Mouse (Mus musculus) kidney, embryonic 16.5 days (tissue): ENCODE results near the gene Rfxank. TPM values are rescaled to one million over a fixed set of nuclear protein-coding genes. Genes with fewer than 3 reads are reported as not detected.

ENCODE experiments used
- ATAC-seq: fragments of 200-750 bp; cut with Nextera tagmentation; 2 replicates; pipeline ENCODE4 v1.8.0; 2017; ENCODE audit warnings: moderate TSS enrichment; ENCODE audit not compliant: low FRiP score, low TSS enrichment
- H3K27ac ChIP-seq: fragments of 300-500 bp; sonication (generic); 2 replicates; pipeline ENCODE4 v1.5.1; 2014; ENCODE audit warnings: low read length
- H3K27me3 ChIP-seq: fragments of 300-500 bp; sonication (generic); 2 replicates; pipeline ENCODE4 v1.6.1; 2014; ENCODE audit warnings: low read length, control low read depth, mixed read lengths; ENCODE audit not compliant: insufficient read depth
- H3K36me3 ChIP-seq: fragments of 300-500 bp; sonication (generic); 2 replicates; pipeline ENCODE4 v1.6.1; 2014; ENCODE audit warnings: low read length, control low read depth, mixed read lengths; ENCODE audit not compliant: insufficient read depth
- H3K4me1 ChIP-seq: fragments of 300-500 bp; sonication (generic); 2 replicates; pipeline ENCODE4 v1.6.1; 2014; ENCODE audit warnings: low read length, control low read depth, mixed read lengths; ENCODE audit not compliant: insufficient read depth
- H3K4me2 ChIP-seq: fragments of 300-500 bp; sonication (generic); replicated peaks from 2 replicates; pipeline ENCODE4 v1.6.1; 2014; ENCODE audit warnings: low read depth, low read length
- H3K4me3 ChIP-seq: fragments of 300-500 bp; sonication (generic); 2 replicates; pipeline ENCODE4 v1.5.1; 2014; ENCODE audit warnings: mild to moderate bottlenecking, low read length
- H3K9ac ChIP-seq: fragments of 300-500 bp; sonication (generic); replicated peaks from 2 replicates; pipeline ENCODE4 v1.6.1; 2014; ENCODE audit warnings: low read length
- H3K9me3 ChIP-seq: fragments of 300-500 bp; sonication (generic); 2 replicates; pipeline ENCODE4 v1.6.1; 2016; ENCODE audit warnings: low read length, control low read depth
- WGBS: fragments of 180-500 bp; shearing (Covaris S2); extraction: QIAGEN DNeasy Blood & Tissue Kit; methylation state at CpG from one replicate; pipeline ENCODE4 v1.1.7; 2014; 5-methylcytosine and 5-hydroxymethylcytosine counted together
- polyA plus RNA-seq: library from polyadenylated mRNA; unstranded; fragments of >200 nt; fragmentation: Nextera tagmentation; extraction: Ambion mirVana; gene quantifications from 2 replicates; pipeline ENCODE4 v1.2.1, GENCODE M21; 2015

Rfxank gene
- polyA plus RNA-seq, 1 experiment from 2014 or later, result 20.4 TPM

DNA sequence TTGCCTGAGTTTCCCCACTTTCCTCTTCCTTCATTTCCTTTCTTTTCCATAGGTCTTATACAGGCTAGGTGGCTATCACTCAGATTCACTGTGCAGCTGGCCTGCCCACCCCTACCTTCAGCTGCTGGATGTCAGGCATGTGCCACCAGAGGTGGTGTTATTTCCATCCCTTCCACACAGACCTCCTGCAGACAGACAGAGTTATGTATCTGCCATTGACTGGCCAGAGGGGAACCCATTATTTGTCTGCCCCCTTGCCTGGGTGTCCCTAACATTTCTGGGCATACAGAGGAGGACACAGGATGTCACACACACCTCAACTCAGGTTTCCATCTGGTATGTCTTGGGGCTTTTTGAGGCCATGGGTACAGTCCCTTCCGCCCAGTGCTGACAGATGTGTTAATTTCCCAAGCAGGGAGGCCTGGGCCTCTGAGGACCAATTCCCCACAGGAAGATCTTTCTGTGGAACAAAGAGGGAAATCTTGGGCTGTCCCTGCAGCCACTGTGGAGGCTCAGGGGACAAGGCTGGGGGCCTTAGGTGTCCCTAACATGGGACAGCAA is 18.4 kb upstream of the Rfxank start:
- Histone ChIP-seq H3K27ac (no peak overlapping the region), H3K4me2 (no peak overlapping the region), H3K9me3 (no peaks in the 10 kb centered on the region), H3K27me3 (0 out of 2 replicates have a peak, but pooled peaks cover 3% of the 10 kb centered on the region), H3K4me3 (no peak overlapping the region), H3K4me1 (peaks cover 4% of the 10 kb centered on the region; the same call in 1 of the 2 replicates), H3K36me3 (no peaks in the 10 kb centered on the region), H3K9ac (no peak overlapping the region)
- WGBS, result 96% methylated on average over 1 of the region's 1 CpGs
- ATAC-seq, result no peak

DNA sequence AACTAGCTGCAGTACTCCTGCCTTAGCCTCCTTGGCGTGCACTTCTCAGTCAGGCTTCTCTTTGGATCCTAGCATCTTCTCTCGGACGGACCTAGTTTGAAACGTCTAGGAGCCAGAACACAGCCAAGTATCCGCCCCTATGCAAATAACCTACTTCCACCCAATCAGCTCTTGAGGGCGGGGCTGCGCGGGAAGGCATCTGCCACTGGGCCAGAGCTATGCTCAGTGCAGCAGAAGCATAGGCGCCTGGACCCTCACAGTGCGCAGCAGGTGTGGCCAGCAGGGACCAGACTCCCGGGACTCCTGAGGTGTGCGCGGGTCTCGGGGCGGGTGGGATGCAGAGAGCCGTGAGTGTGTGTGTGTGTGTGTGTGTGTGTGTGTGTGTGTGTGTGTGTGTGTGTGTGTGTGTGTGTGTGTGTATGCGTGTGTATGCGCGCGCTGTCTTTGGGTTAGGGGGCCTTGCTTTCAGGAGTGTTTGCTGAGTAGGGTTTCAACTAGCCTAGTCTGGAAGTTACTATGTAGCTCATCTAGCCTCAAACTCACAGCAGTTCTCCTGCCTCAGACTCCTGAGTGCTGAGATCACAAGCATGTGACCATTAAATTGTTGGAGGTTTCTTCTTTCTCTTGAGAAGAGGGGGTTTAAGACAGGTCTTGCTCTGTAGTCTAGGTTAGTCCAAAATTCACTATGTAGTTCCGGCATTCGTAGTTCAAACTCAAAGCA is 13.7 kb upstream of the Rfxank start:
- Histone ChIP-seq H3K4me1 (peaks cover 7% of the 10 kb centered on the region; the same call in 1 of the 2 replicates), H3K36me3 (no peaks in the 10 kb centered on the region), H3K4me2 (peak overlapping the region; percentile 28), H3K9me3 (no peaks in the 10 kb centered on the region), H3K4me3 (no peak overlapping the region), H3K27me3 (no peaks in the 10 kb centered on the region), H3K27ac (no peak overlapping the region), H3K9ac (no peak overlapping the region)
- 16% methylated on average over 21 of the region's 22 CpGs for WGBS
- ATAC-seq, result peak; percentile 99

- peak overlapping the region; percentile 50; the same call in 1 of the 2 replicates for H3K9ac ChIP-seq
- H3K36me3 ChIP-seq, result peaks cover 15% of the 10 kb centered on the region; the same call in 1 of the 2 replicates
- no peaks in the 10 kb centered on the region for H3K9me3 ChIP-seq
- ATAC-seq, result peak; percentile 17; the same call in 1 of the 2 replicates
- no peak overlapping the region for H3K27ac ChIP-seq
- 0 out of 2 replicates have a peak overlapping the region, but pooled peaks have one; percentile 2 for H3K4me2 ChIP-seq
- no peak overlapping the region for H3K4me3 ChIP-seq
- 14% methylated on average over 13 of the region's 13 CpGs for WGBS
- no peaks in the 10 kb centered on the region for H3K27me3 ChIP-seq
- H3K4me1 ChIP-seq, result peaks cover 7% of the 10 kb centered on the region; the same call in 1 of the 2 replicates
These were observed 11.2 kb upstream of the Rfxank start for GRCm38 (mm10) chr8:70150158-70150557.

DNA sequence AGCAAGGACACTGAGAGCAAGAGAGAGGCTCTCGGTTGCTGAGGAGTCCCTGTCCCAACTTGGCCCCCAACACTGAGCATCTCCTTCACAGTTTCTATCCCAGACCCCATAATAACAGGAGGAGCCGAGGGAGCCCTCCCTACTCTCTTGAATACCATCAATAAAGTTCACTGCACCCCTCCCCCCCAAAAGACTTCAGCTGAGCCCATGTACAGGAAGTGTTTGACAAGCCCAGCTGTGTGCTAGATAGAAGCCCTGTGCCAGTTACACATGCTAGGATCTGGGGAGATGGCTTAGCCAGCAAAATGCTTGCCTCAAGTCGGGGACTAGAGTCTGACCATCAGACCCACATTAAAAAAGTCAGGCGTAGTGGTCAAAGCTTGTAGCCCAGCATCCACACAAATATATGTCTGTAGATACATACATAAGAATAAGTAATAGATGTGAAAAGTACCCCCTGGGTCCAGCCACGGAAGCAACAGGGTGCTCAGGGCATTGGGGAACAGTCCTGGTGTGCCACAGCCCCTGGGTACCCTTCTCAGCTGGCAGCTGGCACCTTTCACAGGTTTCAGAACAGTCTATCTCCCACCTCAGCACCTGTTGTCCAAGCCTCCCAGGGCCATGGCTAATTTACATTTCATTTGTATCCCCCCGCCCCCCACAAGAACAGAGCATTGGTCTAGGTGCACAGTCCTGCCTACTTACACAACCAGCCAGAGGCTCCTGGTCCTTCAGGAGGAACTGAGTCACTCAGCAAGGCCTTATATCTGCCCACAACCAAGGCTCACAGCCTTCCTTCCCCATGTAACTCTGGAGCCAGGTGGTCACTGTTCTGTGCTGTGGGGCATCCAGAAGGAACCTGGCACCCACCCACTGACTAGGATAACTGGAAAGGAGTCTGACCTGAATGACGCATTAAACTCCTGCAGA is 9.0 kb upstream of the Rfxank start:
- WGBS, result 84% methylated on average over 7 of the region's 7 CpGs

DNA sequence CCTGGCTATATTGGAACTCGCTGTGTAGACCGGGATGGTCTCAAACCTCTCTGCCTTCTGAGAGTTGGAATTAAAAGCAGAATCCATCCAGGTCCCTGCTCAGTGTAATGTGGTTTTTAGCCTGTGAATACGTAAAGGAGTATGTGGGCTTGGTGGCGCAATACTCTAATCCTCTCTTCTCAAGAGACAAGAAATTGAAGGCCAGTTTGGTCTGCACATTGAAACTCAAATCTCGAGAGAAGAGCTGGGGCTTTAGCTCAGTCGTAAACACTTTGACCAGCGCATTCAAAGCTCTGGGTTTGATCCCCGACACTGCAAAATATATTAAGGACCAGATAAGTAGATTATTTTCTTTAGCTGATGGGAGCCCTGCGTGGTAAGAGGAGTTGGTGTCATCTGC is 1.0 kb upstream of the Rfxank start:
- peak overlapping the region; percentile 76 for H3K9ac ChIP-seq
- peaks cover 31% of the 10 kb centered on the region for H3K36me3 ChIP-seq
- no peak for ATAC-seq
- no peaks in the 10 kb centered on the region for H3K27me3 ChIP-seq
- peak overlapping the region; percentile 76 for H3K4me3 ChIP-seq
- no peaks in the 10 kb centered on the region for H3K9me3 ChIP-seq
- peak overlapping the region; percentile 80 for H3K27ac ChIP-seq
- H3K4me2 ChIP-seq, result peak overlapping the region; percentile 68
- WGBS, result 7% methylated on average over 9 of the region's 9 CpGs
- peaks cover 22% of the 10 kb centered on the region for H3K4me1 ChIP-seq

More for the DNA sequence above, 9.0 kb upstream of the Rfxank start:
- Histone ChIP-seq H3K36me3 (peaks cover 29% of the 10 kb centered on the region), H3K4me2 (no peak overlapping the region), H3K9me3 (no peaks in the 10 kb centered on the region), H3K27ac (no peak overlapping the region), H3K4me3 (no peak overlapping the region), H3K27me3 (no peaks in the 10 kb centered on the region), H3K4me1 (peaks cover 7% of the 10 kb centered on the region; the same call in 1 of the 2 replicates), H3K9ac (no peak overlapping the region)
- no peak for ATAC-seq

- no peak for ATAC-seq
- H3K9ac ChIP-seq, result no peak overlapping the region
- 81% methylated on average over 4 of the region's 4 CpGs for WGBS
These were observed 1.1 kb downstream of the Rfxank start for GRCm38 (mm10) chr8:70137890-70138289.

DNA sequence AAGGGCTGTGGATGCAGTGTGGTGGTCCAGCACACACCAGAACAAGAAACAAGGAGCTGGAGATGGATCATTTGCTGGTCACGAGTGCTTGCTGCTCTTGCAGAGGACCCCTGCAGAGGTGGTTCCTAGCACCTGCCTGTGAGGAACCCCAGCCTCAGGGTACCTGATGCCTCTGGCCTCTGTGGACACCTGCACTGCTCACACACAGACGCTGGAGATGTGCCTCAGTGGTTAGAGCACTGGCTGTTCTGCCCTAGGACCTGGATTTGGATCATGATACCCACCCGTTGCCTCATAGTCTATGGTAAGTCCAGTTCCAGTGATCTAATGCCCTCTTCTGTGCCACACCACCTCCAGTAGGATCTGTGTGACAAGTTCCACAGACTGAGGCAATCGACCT is 2.4 kb downstream of the Rfxank start:
- peaks cover 36% of the 10 kb centered on the region for H3K36me3 ChIP-seq
- H3K9me3 ChIP-seq, result no peaks in the 10 kb centered on the region
- no peak overlapping the region for H3K27ac ChIP-seq
- no peak overlapping the region for H3K4me2 ChIP-seq
- no peaks in the 10 kb centered on the region for H3K27me3 ChIP-seq
- WGBS, result 88% methylated on average over 4 of the region's 4 CpGs
- peaks cover 27% of the 10 kb centered on the region for H3K4me1 ChIP-seq
- no peak for ATAC-seq
- no peak overlapping the region for H3K4me3 ChIP-seq
- H3K9ac ChIP-seq, result no peak overlapping the region

More at GRCm38 (mm10) chr8:70137890-70138289, 1.1 kb downstream of the Rfxank start:
- peak overlapping the region; percentile 68 for H3K4me2 ChIP-seq
- no peaks in the 10 kb centered on the region for H3K27me3 ChIP-seq
- H3K9me3 ChIP-seq, result no peaks in the 10 kb centered on the region
- H3K4me1 ChIP-seq, result peaks cover 22% of the 10 kb centered on the region
- H3K36me3 ChIP-seq, result peaks cover 36% of the 10 kb centered on the region
- peak overlapping the region; percentile 76 for H3K4me3 ChIP-seq
- H3K27ac ChIP-seq, result no peak overlapping the region

DNA sequence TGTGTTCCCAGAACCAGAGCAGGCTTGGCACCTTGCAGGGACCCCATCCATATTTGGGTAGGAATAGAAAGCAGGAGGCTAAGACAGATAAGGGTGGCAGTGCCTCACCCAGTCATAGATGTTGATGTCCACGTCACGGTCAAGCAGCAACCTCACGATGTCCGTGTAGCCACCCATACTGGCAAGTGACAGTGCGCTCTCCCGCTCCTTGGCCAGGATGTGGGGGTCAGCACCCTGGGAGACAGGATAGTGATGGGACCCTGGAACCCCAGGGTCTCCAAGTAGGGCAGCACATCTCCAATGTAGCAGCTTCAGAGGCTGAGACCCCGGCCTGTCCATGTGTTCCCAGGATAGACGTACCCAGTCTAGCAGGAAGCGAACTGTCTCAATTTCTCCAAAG is 4.0 kb downstream of the Rfxank start:
- no peak overlapping the region for H3K9ac ChIP-seq
- H3K27me3 ChIP-seq, result no peaks in the 10 kb centered on the region
- no peak for ATAC-seq
- H3K4me2 ChIP-seq, result no peak overlapping the region
- WGBS, result 88% methylated on average over 9 of the region's 9 CpGs
- no peaks in the 10 kb centered on the region for H3K9me3 ChIP-seq
- no peak overlapping the region for H3K27ac ChIP-seq
- H3K36me3 ChIP-seq, result peaks cover 36% of the 10 kb centered on the region
- no peak overlapping the region for H3K4me3 ChIP-seq
- H3K4me1 ChIP-seq, result peaks cover 17% of the 10 kb centered on the region

GRCm38 (mm10) chr8:70134086-70134485 is 4.9 kb downstream of the Rfxank start:
- 85% methylated on average over 5 of the region's 5 CpGs for WGBS
- Histone ChIP-seq H3K9me3 (no peaks in the 10 kb centered on the region), H3K27ac (no peak overlapping the region), H3K4me1 (peaks cover 22% of the 10 kb centered on the region), H3K4me3 (no peak overlapping the region), H3K36me3 (peaks cover 36% of the 10 kb centered on the region), H3K9ac (no peak overlapping the region), H3K27me3 (no peaks in the 10 kb centered on the region), H3K4me2 (no peak overlapping the region)
- ATAC-seq, result no peak
